Mouse (Mus musculus) hindbrain, postnatal 0 days (tissue): ENCODE measurements around the gene Ppp1r9b. TPM values are rescaled to one million over a fixed set of nuclear protein-coding genes. Genes with fewer than 3 reads are reported as not detected.

Experiments
- ATAC-seq: fragments of 200-750 bp; cut with Nextera tagmentation; 2 replicates; pipeline ENCODE4 v1.8.0; 2017; ENCODE audit warnings: mild to moderate bottlenecking, moderate TSS enrichment, moderate library complexity
- DNase-seq: peaks from one replicate; pipeline ENCODE4 v3.0.0-alpha.2; 2015; ENCODE audit warnings: low spot score
- H3K27ac ChIP-seq: fragments of 300-500 bp; sonication (generic); 2 replicates; pipeline ENCODE4 v1.5.1; 2014; ENCODE audit warnings: mild to moderate bottlenecking
- H3K27me3 ChIP-seq: fragments of 300-500 bp; sonication (generic); 2 replicates; pipeline ENCODE4 v1.6.1; 2014; ENCODE audit warnings: low read length, mixed read lengths; ENCODE audit not compliant: insufficient read depth
- H3K36me3 ChIP-seq: fragments of 300-500 bp; sonication (generic); 2 replicates; pipeline ENCODE4 v1.6.1; 2014; ENCODE audit warnings: low read length, mixed read lengths; ENCODE audit not compliant: insufficient read depth
- H3K4me1 ChIP-seq: fragments of 300-500 bp; sonication (generic); 2 replicates; pipeline ENCODE4 v1.6.1; 2014; ENCODE audit warnings: antibody characterized with exemption, low read length, mixed read lengths; ENCODE audit not compliant: insufficient read depth
- H3K4me2 ChIP-seq: fragments of 300-500 bp; sonication (generic); 2 replicates; pipeline ENCODE4 v1.6.1; 2014; ENCODE audit warnings: low read depth, mild to moderate bottlenecking, low read length, moderate library complexity, mixed read lengths
- H3K4me3 ChIP-seq: fragments of 300-500 bp; sonication (generic); 2 replicates; pipeline ENCODE4 v1.5.1; 2014; ENCODE audit warnings: low read length
- H3K9ac ChIP-seq: fragments of 300-500 bp; sonication (generic); replicated peaks from 2 replicates; pipeline ENCODE4 v1.6.1; 2014; ENCODE audit warnings: mild to moderate bottlenecking, low read length, moderate library complexity, mixed read lengths
- H3K9me3 ChIP-seq: fragments of 300-500 bp; sonication (generic); 2 replicates; pipeline ENCODE4 v1.6.1; 2016; ENCODE audit warnings: low read length, mixed read lengths
- CTCF ChIP-seq: IDR thresholded peaks from 2 replicates; pipeline ENCODE4 v1.5.1; 2016; ENCODE audit warnings: antibody characterized with exemption, control low read depth, low read depth
- WGBS: fragments of 180-500 bp; shearing (Covaris S2); extraction: QIAGEN DNeasy Blood & Tissue Kit; methylation state at CpG from one replicate; pipeline ENCODE4 v1.1.7; 2014; 5-methylcytosine and 5-hydroxymethylcytosine counted together
- polyA plus RNA-seq: library from polyadenylated mRNA; unstranded; fragments of >200 nt; fragmentation: Nextera tagmentation; extraction: Ambion mirVana; gene quantifications from 2 replicates; pipeline ENCODE4 v1.2.1, GENCODE M21; 2015
- total RNA-seq: library from RNA; depleted of rRNA; stranded (reverse); fragments of >200 nt; gene quantifications from 2 replicates; pipeline ENCODE4 v1.2.3, GENCODE M21; 2014

Ppp1r9b gene
- total and polyA plus RNA-seq, 2 experiments from 2014 or later, result 19.4 to 170 TPM

DNA sequence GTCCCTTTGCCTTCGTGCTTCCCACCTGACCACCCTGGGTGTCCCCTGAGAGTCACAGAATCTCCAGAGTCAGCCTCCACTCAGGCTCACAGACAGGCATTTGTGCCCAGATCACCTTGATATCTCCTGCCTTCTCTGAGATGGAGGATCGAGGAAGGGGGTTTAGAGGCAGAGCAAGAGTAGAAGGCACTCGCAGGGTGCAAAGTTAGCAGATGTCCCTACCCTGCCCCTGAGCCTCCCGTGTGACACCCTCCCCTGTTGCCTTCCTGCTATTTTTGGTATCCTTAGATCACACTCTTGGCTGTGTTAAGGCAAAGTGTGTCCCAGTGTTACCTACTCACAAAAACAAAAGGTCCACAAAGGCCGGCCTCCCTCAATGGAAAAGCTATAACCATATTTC is 14.6 kb upstream of the Ppp1r9b start, which contains the start of gene Sgca:
Gene Sgca (minus strand): TSS at position 129 of the 400 bp plus-strand sequence.
- Histone ChIP-seq H3K36me3 (no peaks in the 10 kb centered on the region), H3K9ac (no peak within 1 kb of the TSS), H3K4me3 (no peak within 1 kb of the TSS), H3K27ac (no peak within 1 kb of the TSS), H3K4me2 (no peak within 1 kb of the TSS), H3K27me3 (no peaks in the 10 kb centered on the region), H3K4me1 (peaks cover 7% of the 10 kb centered on the region; the same call in 1 of the 2 replicates), H3K9me3 (no peaks in the 10 kb centered on the region)
- 84% methylated on average over 5 of the region's 5 CpGs for WGBS
- ATAC-seq (no peak), DNase-seq (no peak)
- TF ChIP-seq CTCF, result no peak

DNA sequence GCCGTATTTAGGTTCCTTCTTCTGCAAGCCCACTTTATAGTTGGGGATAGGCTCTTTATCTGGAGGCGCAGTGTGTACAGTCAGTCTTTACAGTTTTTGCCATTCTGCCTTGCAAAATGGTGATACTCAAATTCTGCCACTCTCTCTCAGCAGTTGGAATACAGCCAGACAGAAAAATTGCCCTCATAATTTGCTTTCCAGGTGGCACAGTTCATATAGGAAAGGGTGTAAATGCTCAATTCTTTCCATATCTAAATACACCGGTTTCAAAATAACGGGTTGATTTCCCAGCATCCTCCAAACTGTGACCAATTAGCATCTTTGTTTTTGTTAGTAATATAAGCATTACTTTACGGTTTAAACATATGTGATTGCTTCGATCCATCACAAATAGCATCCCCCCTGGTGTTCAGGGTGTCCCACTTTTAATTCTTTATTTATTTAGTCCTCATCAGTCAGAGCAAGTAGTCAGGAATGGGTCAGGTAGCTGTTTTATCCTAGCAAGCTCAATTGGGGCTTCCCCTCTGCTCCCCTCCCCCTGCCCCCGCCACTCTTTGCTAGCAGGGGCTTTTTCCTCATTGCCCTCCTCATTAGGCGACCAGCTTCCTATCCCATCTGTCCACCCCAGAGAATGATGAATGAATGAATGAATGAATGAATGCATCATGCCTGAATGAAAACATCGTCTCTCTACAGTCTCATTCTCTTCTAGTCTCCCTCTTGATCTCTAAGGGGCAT is 12.5 kb upstream of the Ppp1r9b start:
- ATAC-seq, result peak; percentile 65
- Histone ChIP-seq H3K4me1 (peaks cover 7% of the 10 kb centered on the region; the same call in 1 of the 2 replicates), H3K36me3 (no peaks in the 10 kb centered on the region), H3K9me3 (no peaks in the 10 kb centered on the region), H3K9ac (peak overlapping the region; percentile 50), H3K4me3 (peak overlapping the region; percentile 15), H3K27ac (peak overlapping the region; percentile 87), H3K27me3 (no peaks in the 10 kb centered on the region), H3K4me2 (peak overlapping the region; percentile 50)
- 33% methylated on average over 9 of the region's 9 CpGs for WGBS
- no peak for TF ChIP-seq CTCF
- DNase-seq, result peak; percentile 53

DNA sequence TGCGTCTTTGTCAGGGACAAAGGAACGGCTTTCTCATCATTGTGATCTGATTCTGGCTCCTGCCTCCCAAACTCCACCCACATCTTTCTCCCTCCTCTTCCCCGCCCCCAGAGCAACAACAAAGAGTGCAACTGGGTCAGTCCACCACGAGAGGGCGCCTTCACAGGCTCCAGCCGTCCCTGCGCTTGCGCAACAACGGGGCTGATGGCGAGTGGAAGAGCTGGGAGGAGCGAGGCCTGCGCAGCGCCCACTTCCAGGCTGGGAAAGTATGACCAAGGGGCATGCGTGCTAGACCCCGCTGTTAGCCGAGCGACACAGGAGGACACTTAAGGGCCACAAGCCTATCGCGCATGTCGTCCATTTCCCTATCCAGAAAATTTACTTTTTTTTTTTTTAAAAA is 11.9 kb upstream of the Ppp1r9b start:
- Histone ChIP-seq H3K4me2 (peak overlapping the region; percentile 50), H3K4me3 (peak overlapping the region; percentile 18), H3K9me3 (no peaks in the 10 kb centered on the region), H3K9ac (peak overlapping the region; percentile 50), H3K36me3 (no peaks in the 10 kb centered on the region), H3K4me1 (peaks cover 7% of the 10 kb centered on the region; the same call in 1 of the 2 replicates), H3K27ac (peak overlapping the region; percentile 87), H3K27me3 (no peaks in the 10 kb centered on the region)
- ATAC-seq (peak; percentile 96), DNase-seq (peak; percentile 98)
- WGBS, result under 1% methylated on average over 20 of the region's 20 CpGs
- TF ChIP-seq CTCF, result peak; percentile 99

DNA sequence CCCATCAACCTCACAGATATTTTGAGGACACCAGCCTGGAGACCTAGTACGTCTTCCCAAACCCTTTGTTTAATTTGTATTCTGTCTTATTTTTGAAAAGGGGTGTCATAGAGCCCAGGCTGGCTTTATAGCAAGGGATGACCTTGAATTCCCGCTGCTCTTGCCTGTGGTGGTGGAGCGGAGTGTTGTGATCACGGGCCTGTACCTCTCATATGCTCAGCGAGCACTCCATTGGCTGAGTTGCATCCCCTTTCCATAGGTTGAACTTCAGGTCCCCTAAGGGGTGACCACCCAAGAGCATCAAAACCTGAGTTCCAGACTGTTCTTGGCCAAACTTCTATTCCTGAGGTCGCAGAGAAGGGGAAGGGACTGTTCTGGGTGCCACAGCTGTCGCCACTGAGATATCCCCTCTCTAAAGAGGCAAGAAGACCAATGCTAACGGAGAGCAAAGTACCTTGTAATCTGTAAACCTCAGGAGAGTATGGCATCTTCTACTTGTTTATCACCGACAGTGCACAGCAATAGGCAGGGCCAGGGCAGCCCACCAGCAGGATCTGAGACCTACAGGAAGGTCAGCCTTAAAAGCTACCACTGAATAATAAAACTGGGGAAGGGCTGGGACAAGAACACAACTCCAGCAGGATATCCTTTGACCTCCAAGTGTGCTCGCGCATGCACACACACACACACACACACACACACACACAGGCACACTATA is 11.2 kb upstream of the Ppp1r9b start:
- WGBS, result 73% methylated on average over 11 of the region's 11 CpGs
- Histone ChIP-seq H3K9me3 (no peaks in the 10 kb centered on the region), H3K4me3 (peak overlapping the region; percentile 18; the same call in 1 of the 2 replicates), H3K9ac (peak overlapping the region; percentile 50; the same call in 1 of the 2 replicates), H3K4me1 (peaks cover 7% of the 10 kb centered on the region; the same call in 1 of the 2 replicates), H3K27ac (peak overlapping the region; percentile 54), H3K4me2 (peak overlapping the region; percentile 50), H3K27me3 (no peaks in the 10 kb centered on the region), H3K36me3 (no peaks in the 10 kb centered on the region)
- DNase-seq (no peak), ATAC-seq (no peak; the same call in 1 of the 2 replicates)
- TF ChIP-seq CTCF, result no peak

DNA sequence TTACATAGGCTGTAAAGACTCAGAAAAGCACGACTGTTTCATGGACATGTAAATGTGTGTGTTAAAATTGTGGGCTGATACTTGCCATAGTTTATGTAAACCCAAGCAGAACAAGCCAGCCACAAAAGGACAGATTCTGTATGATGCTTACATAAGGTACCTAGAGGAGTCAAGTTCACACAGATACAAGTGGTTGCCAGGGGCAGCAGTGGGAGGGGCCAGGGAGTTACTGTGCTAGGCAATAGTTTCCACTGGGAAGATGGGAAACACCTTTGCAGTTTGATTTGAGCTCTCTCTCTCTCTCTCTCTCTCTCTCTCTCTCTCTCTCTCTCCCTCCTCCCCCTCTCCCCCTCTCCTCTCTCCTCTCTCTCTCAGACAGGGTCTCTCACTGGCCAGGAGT is 5.7 kb upstream of the Ppp1r9b start:
- H3K4me1 ChIP-seq, result peaks cover 19% of the 10 kb centered on the region
- no peaks in the 10 kb centered on the region for H3K9me3 ChIP-seq
- H3K36me3 ChIP-seq, result no peaks in the 10 kb centered on the region
- no peaks in the 10 kb centered on the region for H3K27me3 ChIP-seq
- H3K4me2 ChIP-seq, result no peak overlapping the region
- no peak overlapping the region for H3K27ac ChIP-seq
- 45% methylated on average over 1 of the region's 1 CpGs for WGBS
- ATAC-seq (no peak), DNase-seq (no peak)
- TF ChIP-seq CTCF, result no peak
- no peak overlapping the region for H3K9ac ChIP-seq
- H3K4me3 ChIP-seq, result no peak overlapping the region

DNA sequence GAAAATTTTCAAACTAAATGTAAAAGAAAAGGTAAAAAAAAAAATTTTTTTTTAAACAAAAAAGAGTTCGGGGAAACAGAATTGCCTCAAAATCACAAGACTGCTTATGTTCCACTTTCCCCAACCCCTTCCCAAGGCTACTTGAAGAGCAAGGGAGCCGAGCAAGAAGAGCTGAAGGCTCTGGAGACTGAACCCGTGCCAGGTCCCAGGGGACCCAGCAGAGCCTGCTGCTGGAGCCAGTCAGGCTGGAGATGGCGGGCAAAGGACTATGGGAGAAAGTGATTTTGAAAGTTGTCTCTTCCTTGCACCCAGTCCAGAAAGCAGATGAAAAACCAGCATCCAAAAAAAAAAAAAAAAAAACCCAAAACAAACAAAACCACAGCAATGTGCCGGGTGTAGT is 5.0 kb upstream of the Ppp1r9b start:
- no peak for TF ChIP-seq CTCF
- no peaks in the 10 kb centered on the region for H3K36me3 ChIP-seq
- ATAC-seq (no peak), DNase-seq (no peak)
- H3K9me3 ChIP-seq, result no peaks in the 10 kb centered on the region
- no peak overlapping the region for H3K27ac ChIP-seq
- H3K4me3 ChIP-seq, result no peak overlapping the region
- H3K4me2 ChIP-seq, result no peak overlapping the region
- WGBS, result 77% methylated on average over 5 of the region's 5 CpGs
- no peaks in the 10 kb centered on the region for H3K27me3 ChIP-seq
- no peak overlapping the region for H3K9ac ChIP-seq
- peaks cover 23% of the 10 kb centered on the region for H3K4me1 ChIP-seq
